Mouse (Mus musculus) heart, adult 2 months (tissue): ENCODE results near the gene Actn2. TPM values are rescaled to one million over a fixed set of nuclear protein-coding genes. Genes with fewer than 3 reads are reported as not detected.

ENCODE experiments used
- DNase-seq, 2 experiments: peaks; one replicate each; pipeline ENCODE4 v3.0.0; 2021
- H3K27ac ChIP-seq: fragments of 200-600 bp; 2 replicates; pipeline ENCODE4 v1.8.1; 2022
- H3K27me3 ChIP-seq: fragments of 200-500 bp; 2 replicates; pipeline ENCODE4 v1.6.1; 2012; ENCODE audit warnings: mild to moderate bottlenecking, low read length, inconsistent platforms, mixed read lengths; ENCODE audit not compliant: control insufficient read depth, insufficient read depth
- H3K36me3 ChIP-seq: fragments of 200-500 bp; 2 replicates; pipeline ENCODE4 v1.6.1; 2012; ENCODE audit warnings: low read length, inconsistent platforms; ENCODE audit not compliant: control insufficient read depth, insufficient read depth
- H3K4me1 ChIP-seq: fragments of 200-500 bp; 2 replicates; pipeline ENCODE4 v1.6.1; 2011; ENCODE audit warnings: low read length; ENCODE audit not compliant: control insufficient read depth, insufficient read depth
- H3K4me3 ChIP-seq: fragments of 200-600 bp; 2 replicates; pipeline ENCODE4 v1.8.1; 2022
- H3K79me2 ChIP-seq: fragments of 200-500 bp; replicated peaks from 2 replicates; pipeline ENCODE4 v1.6.1; 2012; ENCODE audit warnings: mild to moderate bottlenecking, inconsistent platforms, low read length, moderate library complexity, mixed read lengths; ENCODE audit not compliant: control insufficient read depth, insufficient read depth
- H3K9ac ChIP-seq: fragments of 200-500 bp; 2 replicates; pipeline ENCODE4 v1.6.1; 2012; ENCODE audit warnings: low read depth, mild to moderate bottlenecking, control low read depth, inconsistent platforms, low read length, mixed read lengths
- CTCF ChIP-seq: fragments of 200-600 bp; IDR thresholded peaks from 2 replicates; pipeline ENCODE4 v1.8.1; 2022; ENCODE audit warnings: antibody characterized with exemption, mild to moderate bottlenecking, moderate library complexity
- EP300 ChIP-seq: fragments of 200-500 bp; IDR thresholded peaks from 2 replicates; pipeline ENCODE4 v1.6.1; 2011; ENCODE audit warnings: low read depth, low read length, control low read depth; ENCODE audit not compliant: insufficient read depth
- POLR2A ChIP-seq: fragments of 200-500 bp; IDR thresholded peaks from 2 replicates; pipeline ENCODE4 v1.6.1; 2011; ENCODE audit warnings: mild to moderate bottlenecking, low read depth, low read length, control low read depth; ENCODE audit not compliant: insufficient read depth
- WGBS: fragments of 180-500 bp; shearing (Covaris S2); methylation state at CpG from one replicate; pipeline ENCODE4 v1.1.7; 2018; 5-methylcytosine and 5-hydroxymethylcytosine counted together
- intact Hi-C: fragments of 180-260 bp; cut with DNase I; formaldehyde crosslinking; loops from one replicate; pipeline ENCODE4 v1.15.1; 2025
- polyA plus RNA-seq: library from polyadenylated mRNA; depleted of rRNA; stranded (reverse); fragments of >200 nt; gene quantifications from 2 replicates; pipeline ENCODE4 v1.2.3, GENCODE M21; 2012; rRNA removed
- total RNA-seq, 2 experiments: library from RNA; stranded (reverse); gene quantifications; 2 replicates each; pipeline ENCODE4 v1.2.3; 2021

The Actn2 gene
- total and polyA plus RNA-seq, 3 experiments: 1,397 to 1,900 (median 1,781) TPM

GRCm38 (mm10) chr13:12243991-12244390 is 96.6 kb downstream of the Actn2 start:
- intact Hi-C loops: no loop called here
- Histone ChIP-seq H3K27me3 (no peaks in the 10 kb centered on the region), H3K9ac (no peak overlapping the region), H3K27ac (no peak overlapping the region), H3K79me2 (no peaks in the 10 kb centered on the region), H3K4me1 (peaks cover 2% of the 10 kb centered on the region), H3K4me3 (no peak overlapping the region), H3K36me3 (peaks cover 12% of the 10 kb centered on the region; the same call in 1 of the 2 replicates)
- peak; percentile 49 to 51 for DNase-seq
- TF ChIP-seq CTCF: no peak
- TF ChIP-seq POLR2A: 0 out of 2 replicates have a peak, but pooled peaks have one; percentile 26
- TF ChIP-seq EP300: peak; percentile 72; the same call in 1 of the 2 replicates
- 37% methylated on average over 4 of the region's 4 CpGs for WGBS

- Histone ChIP-seq H3K27ac (no peak overlapping the region), H3K4me3 (no peak overlapping the region), H3K4me1 (no peaks in the 10 kb centered on the region), H3K79me2 (no peaks in the 10 kb centered on the region), H3K9ac (no peak overlapping the region), H3K27me3 (no peaks in the 10 kb centered on the region), H3K36me3 (no peaks in the 10 kb centered on the region; the same call in 1 of the 2 replicates)
- intact Hi-C loops: no loop called here
- TF ChIP-seq CTCF (no peak), POLR2A (no peak), EP300 (no peak)
- WGBS: 88% methylated on average over 4 of the region's 4 CpGs
- DNase-seq: no peak
Observed at GRCm38 (mm10) chr13:12232141-12232540, 108.4 kb downstream of the Actn2 start.

- intact Hi-C loops: no loop called here
- TF ChIP-seq CTCF: no peak
- TF ChIP-seq EP300: no peak
- no peak for TF ChIP-seq POLR2A
- no peak for DNase-seq
- Histone ChIP-seq H3K27ac (no peak overlapping the region), H3K27me3 (no peaks in the 10 kb centered on the region), H3K4me3 (no peak overlapping the region), H3K36me3 (peaks cover 7% of the 10 kb centered on the region), H3K9ac (no peak overlapping the region), H3K79me2 (no peaks in the 10 kb centered on the region), H3K4me1 (no peaks in the 10 kb centered on the region)
- WGBS: 94% methylated on average over 4 of the region's 4 CpGs
Observed at GRCm38 (mm10) chr13:12228248-12228647, 112.3 kb downstream of the Actn2 start.

- peaks cover 7% of the 10 kb centered on the region for H3K36me3 ChIP-seq
- H3K9ac ChIP-seq: no peak overlapping the region
- DNase-seq: no peak
- H3K79me2 ChIP-seq: no peaks in the 10 kb centered on the region
- no peak overlapping the region for H3K27ac ChIP-seq
- no peaks in the 10 kb centered on the region for H3K27me3 ChIP-seq
- no peak overlapping the region for H3K4me3 ChIP-seq
- WGBS: 66% methylated on average over 5 of the region's 5 CpGs
- TF ChIP-seq POLR2A (no peak), EP300 (no peak), CTCF (no peak)
- H3K4me1 ChIP-seq: no peaks in the 10 kb centered on the region
- intact Hi-C loops: no loop called here
Observed at GRCm38 (mm10) chr13:12227606-12228005, 113.0 kb downstream of the Actn2 start.

Other genes starting within 250 kb of the Actn2 start
- 1,000 to 10,000 TPM in 1 of 2 experiments, 100 to 1,000 TPM in 1; 877 to 1,020 TPM for gene Ryr2, start 233.8 kb downstream of the Actn2 start, total RNA-seq
- gene Ryr2, start 233.8 kb downstream of the Actn2 start, polyA plus RNA-seq: 127 and 264 TPM in 2 replicates
- gene Mtr, start 82.6 kb downstream of the Actn2 start, total RNA-seq: 100 to 1,000 TPM in 1 of 2 experiments, 10 to 100 TPM in 1; 88.1 to 103 TPM
- gene Mtr, start 82.6 kb downstream of the Actn2 start, polyA plus RNA-seq: 42.2 and 129 TPM in 2 replicates
- 10 to 100 TPM; 16.1 TPM for gene Heatr1, start 54.3 kb upstream of the Actn2 start, total RNA-seq
- 7.4 and 11.8 TPM in 2 replicates for gene Heatr1, start 54.3 kb upstream of the Actn2 start, polyA plus RNA-seq
- 10 to 100 TPM; 35.9 to 39.7 TPM for gene Lgals8, start 124.2 kb upstream of the Actn2 start, total RNA-seq
- gene Lgals8, start 124.2 kb upstream of the Actn2 start, polyA plus RNA-seq: 28.1 and 50.4 TPM in 2 replicates
- under 1 TPM; 0.05 to 0.09 TPM for gene Edaradd, start 179.7 kb upstream of the Actn2 start, total RNA-seq
- 0.08 and 0.09 TPM in 2 replicates for gene Edaradd, start 179.7 kb upstream of the Actn2 start, polyA plus RNA-seq
- 1 to 10 TPM; 2.2 to 2.3 TPM for gene Ero1lb, start 225.1 kb upstream of the Actn2 start, total RNA-seq
- 1.3 and 1.6 TPM in 2 replicates for gene Ero1lb, start 225.1 kb upstream of the Actn2 start, polyA plus RNA-seq